Mouse (Mus musculus): ENCODE data around the gene Hmg20b. TPM values are rescaled to one million over a fixed set of nuclear protein-coding genes. Genes with fewer than 3 reads are reported as not detected.

Hmg20b gene
- polyA plus RNA-seq, 1 experiment from 2014 or later = 27.1 TPM

GRCm38 (mm10) chr10:81323791-81324530 lies 26.3 kb downstream of the Hmg20b start:
- Histone ChIP-seq H3K27ac (no peak overlapping the region), H3K36me3 (peaks cover 54% of the 10 kb centered on the region), H3K9ac (no peak overlapping the region; the same call in 1 of the 2 replicates), H3K27me3 (no peaks in the 10 kb centered on the region), H3K9me3 (replicated peaks) (no peaks in the 10 kb centered on the region), H3K4me2 (no peak overlapping the region), H3K4me1 (replicated peaks) (peaks cover 63% of the 10 kb centered on the region), H3K4me3 (replicated peaks) (no peak overlapping the region)
- no peak for ATAC-seq (ENCODE audit: low read depth)
- DNase-seq = no peak
- 95% methylated on average over 18 of the region's 18 CpGs for WGBS (ENCODE audit: insufficient replicate concordance)

- peaks cover 64% of the 10 kb centered on the region for H3K4me1 ChIP-seq (replicated peaks)
- H3K9ac ChIP-seq = no peak overlapping the region; the same call in 1 of the 2 replicates
- WGBS (ENCODE audit: insufficient replicate concordance) = 89% methylated on average over 23 of the region's 23 CpGs
- H3K27ac ChIP-seq = no peak overlapping the region
- H3K36me3 ChIP-seq = peaks cover 61% of the 10 kb centered on the region
- no peaks in the 10 kb centered on the region for H3K27me3 ChIP-seq
- DNase-seq = no peak
- peak overlapping the region; percentile 99 for H3K4me3 ChIP-seq (replicated peaks)
- no peak for ATAC-seq (ENCODE audit: low read depth)
- no peak overlapping the region for H3K4me2 ChIP-seq
- H3K9me3 ChIP-seq (replicated peaks) = no peaks in the 10 kb centered on the region
Observed at GRCm38 (mm10) chr10:81323141-81323775, 27.0 kb downstream of the Hmg20b start.

DNA sequence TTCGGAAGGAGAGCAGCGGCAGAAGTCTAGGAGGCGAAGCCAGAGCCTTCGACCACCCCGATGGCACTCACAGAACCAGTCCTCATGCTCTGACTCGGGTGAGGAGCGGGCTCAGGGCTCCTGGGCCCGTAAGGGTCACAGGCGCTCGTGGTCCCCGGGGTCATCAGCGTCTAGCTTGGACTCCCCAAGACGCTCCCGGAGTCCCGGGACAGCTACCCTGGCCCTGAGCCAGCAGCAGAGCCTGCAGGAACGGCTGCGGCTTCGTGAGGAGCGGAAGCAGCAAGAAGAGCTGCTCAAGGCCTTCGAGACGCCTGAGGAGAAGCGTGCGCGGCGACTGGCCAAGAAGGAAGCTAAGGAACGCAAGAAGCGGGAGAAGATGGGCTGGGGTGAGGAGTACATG lies 27.8 kb downstream of the Hmg20b start:
- DNase-seq (no peak), ATAC-seq (ENCODE audit: low read depth) (no peak)
- peaks cover 69% of the 10 kb centered on the region for H3K36me3 ChIP-seq
- WGBS (ENCODE audit: insufficient replicate concordance) = 94% methylated on average over 27 of the region's 27 CpGs
- no peaks in the 10 kb centered on the region for H3K27me3 ChIP-seq
- H3K4me1 ChIP-seq (replicated peaks) = peaks cover 64% of the 10 kb centered on the region
- peak overlapping the region; percentile 78; the same call in 1 of the 2 replicates for H3K27ac ChIP-seq
- H3K4me3 ChIP-seq (replicated peaks) = peak overlapping the region; percentile 99
- no peaks in the 10 kb centered on the region for H3K9me3 ChIP-seq (replicated peaks)
- peak overlapping the region; percentile 97 for H3K9ac ChIP-seq
- peak overlapping the region; percentile 95 for H3K4me2 ChIP-seq

DNA sequence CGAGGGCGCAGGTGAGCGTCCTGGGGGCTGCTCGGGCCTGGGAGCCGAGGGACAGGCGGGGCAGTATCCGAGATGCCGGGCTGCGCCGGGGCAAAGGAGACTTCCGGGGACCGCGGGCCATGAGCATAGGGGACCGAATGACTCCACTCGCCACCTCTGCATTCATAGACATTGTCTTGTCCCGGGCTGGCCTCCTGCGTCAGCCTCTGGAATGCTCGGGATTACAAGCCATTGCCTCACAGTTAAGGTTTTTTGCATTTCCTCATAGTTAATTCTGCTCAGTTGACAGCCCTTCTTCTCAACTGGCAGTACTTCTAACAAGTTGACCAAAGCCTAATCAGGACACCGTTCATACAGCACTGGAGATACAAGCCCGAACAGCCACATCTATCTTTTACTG lies 28.8 kb downstream of the Hmg20b start:
- DNase-seq (no peak), ATAC-seq (ENCODE audit: low read depth) (no peak)
- Histone ChIP-seq H3K9me3 (replicated peaks) (no peaks in the 10 kb centered on the region), H3K27ac (peak overlapping the region; percentile 78), H3K9ac (peak overlapping the region; percentile 97), H3K4me1 (replicated peaks) (peaks cover 64% of the 10 kb centered on the region), H3K4me2 (peak overlapping the region; percentile 95), H3K36me3 (peaks cover 59% of the 10 kb centered on the region), H3K4me3 (replicated peaks) (peak overlapping the region; percentile 99), H3K27me3 (no peaks in the 10 kb centered on the region)
- WGBS (ENCODE audit: insufficient replicate concordance) = 1% methylated on average over 20 of the region's 20 CpGs

DNA sequence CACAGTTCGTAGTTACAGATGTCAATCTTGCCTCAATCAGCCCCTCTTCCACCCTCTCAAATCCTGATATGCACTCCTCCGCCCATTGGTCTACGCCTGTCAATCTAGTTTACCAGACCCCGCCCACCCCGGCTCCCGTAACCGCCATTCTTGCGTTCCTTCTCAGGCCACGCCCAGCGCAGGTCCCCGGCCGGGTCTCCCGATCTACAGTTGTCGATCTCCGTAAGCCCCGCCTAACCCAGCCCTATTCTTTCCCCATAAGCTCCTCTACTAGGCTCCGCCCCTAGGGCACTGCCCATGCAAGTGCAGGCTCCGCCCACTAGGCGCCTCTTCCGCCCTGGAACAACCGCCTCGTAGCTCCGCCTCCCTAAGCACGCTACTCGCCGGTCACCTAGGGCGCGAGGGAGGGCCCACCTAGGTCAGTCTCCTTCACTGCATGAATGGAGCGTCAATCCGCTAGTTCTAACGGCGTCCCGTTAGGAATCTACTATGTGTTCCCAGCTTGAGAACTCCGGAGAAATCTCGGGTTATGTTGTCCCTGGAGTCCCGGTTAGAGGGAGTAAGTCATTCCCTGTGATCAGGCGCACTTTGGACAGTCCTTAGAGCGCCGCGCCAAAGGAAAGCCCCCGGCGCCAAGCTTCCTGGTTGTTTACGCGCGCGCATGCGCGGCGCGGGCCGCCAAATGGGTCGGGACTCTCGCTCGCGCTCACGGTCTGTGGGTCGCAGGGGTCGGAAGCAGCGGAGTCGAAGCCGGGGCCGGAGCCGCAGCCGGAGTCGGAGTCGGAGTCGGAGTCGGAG lies 29.5 kb downstream of the Hmg20b start, which contains the start of gene Cactin:
Gene Cactin (plus strand): TSS at position 554 of the 798 bp plus-strand sequence.
- ATAC-seq (ENCODE audit: low read depth) (peak; percentile 85), DNase-seq (peak; percentile 100)
- peak within 1 kb of the TSS; percentile 99 for H3K4me3 ChIP-seq (replicated peaks)
- H3K36me3 ChIP-seq = peaks cover 59% of the 10 kb centered on the region
- no peaks in the 10 kb centered on the region for H3K9me3 ChIP-seq (replicated peaks)
- peak within 1 kb of the TSS; percentile 95 for H3K4me2 ChIP-seq
- WGBS (ENCODE audit: insufficient replicate concordance) = under 1% methylated on average over 68 of the region's 68 CpGs
- H3K9ac ChIP-seq = peak within 1 kb of the TSS; percentile 97
- no peaks in the 10 kb centered on the region for H3K27me3 ChIP-seq
- peaks cover 64% of the 10 kb centered on the region for H3K4me1 ChIP-seq (replicated peaks)
- peak within 1 kb of the TSS; percentile 90 for H3K27ac ChIP-seq

DNA sequence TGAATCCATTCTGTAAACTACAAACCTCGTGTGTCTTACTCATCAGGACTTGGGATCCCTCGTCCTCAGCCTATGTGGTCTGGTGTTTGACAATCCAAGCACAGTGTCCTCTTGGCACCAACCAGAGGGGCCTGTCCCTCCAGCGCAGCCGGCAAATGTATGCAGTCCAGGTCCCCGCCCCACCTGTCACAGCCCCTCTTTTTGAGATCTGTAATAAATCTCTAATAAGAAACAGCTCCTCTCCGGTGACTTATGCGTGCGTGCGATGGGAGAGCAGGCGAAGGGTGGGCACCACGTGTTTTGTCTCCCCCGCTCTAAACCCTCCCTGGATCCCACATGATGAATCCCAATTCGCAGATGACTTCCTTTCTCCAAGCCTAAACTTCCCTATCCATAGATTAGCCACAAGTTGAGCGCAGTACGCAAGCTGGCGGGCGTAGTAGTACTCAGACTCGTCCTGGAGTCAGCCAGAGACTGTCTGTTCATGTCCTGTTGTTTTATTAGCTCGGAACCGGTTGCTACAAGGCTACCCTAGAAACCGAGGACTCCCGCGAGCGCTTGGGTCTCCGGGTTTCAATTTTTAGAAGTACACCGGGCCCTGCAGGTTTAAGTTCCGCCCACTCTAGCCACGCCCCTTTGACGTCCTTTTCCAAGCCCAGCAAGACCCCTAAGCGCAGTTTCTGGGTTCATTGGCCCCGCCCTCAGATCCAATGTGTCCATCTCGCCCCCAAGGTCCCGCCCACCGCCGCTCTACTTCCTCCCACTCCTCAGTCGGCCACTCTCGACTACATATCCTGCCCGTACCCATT lies 30.3 kb downstream of the Hmg20b start:
- peaks cover 59% of the 10 kb centered on the region for H3K36me3 ChIP-seq
- peak overlapping the region; percentile 99 for H3K4me3 ChIP-seq (replicated peaks)
- no peaks in the 10 kb centered on the region for H3K9me3 ChIP-seq (replicated peaks)
- DNase-seq = peak; percentile 96
- peak overlapping the region; percentile 90 for H3K27ac ChIP-seq
- H3K4me2 ChIP-seq = peak overlapping the region; percentile 95
- no peaks in the 10 kb centered on the region for H3K27me3 ChIP-seq
- H3K9ac ChIP-seq = peak overlapping the region; percentile 80
- ATAC-seq (ENCODE audit: low read depth) = no peak
- under 1% methylated on average over 38 of the region's 38 CpGs for WGBS (ENCODE audit: insufficient replicate concordance)
- peaks cover 67% of the 10 kb centered on the region for H3K4me1 ChIP-seq (replicated peaks)

DNA sequence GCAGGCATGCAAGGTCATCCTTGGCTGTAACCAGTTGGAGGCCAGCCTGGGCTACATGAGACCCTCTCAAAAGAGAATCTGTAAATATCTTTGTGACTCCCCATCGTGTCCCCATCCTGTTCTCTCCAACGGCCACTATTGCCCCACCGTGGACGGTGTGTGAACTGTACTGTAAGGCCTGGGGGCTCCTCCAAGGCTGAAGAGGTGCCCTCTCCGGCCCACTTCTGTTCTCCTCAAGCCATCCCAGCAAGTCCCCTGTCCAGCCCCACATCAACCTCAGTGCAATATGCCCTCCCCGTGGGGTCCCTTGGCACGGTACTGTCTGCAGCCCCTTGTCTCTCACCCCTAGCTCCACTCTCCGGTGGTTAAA lies 31.0 kb downstream of the Hmg20b start:
- WGBS (ENCODE audit: insufficient replicate concordance) = 39% methylated on average over 8 of the region's 8 CpGs
- Histone ChIP-seq H3K9ac (peak overlapping the region; percentile 80), H3K27ac (peak overlapping the region; percentile 90), H3K4me1 (replicated peaks) (peaks cover 67% of the 10 kb centered on the region), H3K4me2 (peak overlapping the region; percentile 95), H3K36me3 (peaks cover 59% of the 10 kb centered on the region), H3K9me3 (replicated peaks) (no peaks in the 10 kb centered on the region), H3K4me3 (replicated peaks) (peak overlapping the region; percentile 99), H3K27me3 (no peaks in the 10 kb centered on the region)
- ATAC-seq (ENCODE audit: low read depth) (no peak), DNase-seq (no peak)

DNA sequence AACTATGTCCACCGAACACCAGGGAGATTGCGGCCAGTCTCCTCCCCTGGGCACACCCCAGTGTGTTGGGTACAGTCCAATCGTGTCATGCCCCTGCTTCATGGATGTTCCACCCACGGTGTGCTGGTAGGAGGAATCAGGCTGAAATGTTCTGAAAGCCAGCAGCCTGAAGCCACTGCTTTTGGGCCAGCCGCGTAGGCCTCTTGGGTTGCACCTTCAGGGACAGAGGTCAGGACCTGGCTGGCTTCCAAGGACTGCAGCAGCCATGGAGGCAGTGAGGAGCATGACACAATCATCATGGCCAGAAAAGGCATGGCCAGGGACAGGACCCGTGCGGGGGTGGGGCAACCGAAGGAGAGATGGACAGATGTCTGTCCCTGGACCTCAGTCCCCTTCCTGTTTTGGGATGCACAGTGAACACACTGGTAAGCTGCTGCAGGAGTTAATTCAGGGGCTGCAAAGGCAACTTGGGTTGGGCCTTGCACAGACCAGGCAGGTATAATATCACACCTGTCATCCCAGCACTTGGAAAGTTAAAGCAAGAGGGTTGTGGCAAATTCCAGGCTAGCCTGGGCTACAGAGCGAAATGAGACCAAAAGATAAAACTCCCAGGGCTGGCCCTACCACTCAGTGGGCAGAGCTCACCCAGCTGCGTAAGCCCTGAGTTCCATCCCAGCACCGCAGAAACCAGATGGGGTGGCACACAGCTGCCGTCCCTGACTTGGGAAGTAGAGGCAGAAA lies 31.5 kb downstream of the Hmg20b start:
- Histone ChIP-seq H3K4me3 (replicated peaks) (peak overlapping the region; percentile 99; the same call in 1 of the 2 replicates), H3K4me1 (replicated peaks) (peaks cover 66% of the 10 kb centered on the region), H3K27me3 (no peaks in the 10 kb centered on the region), H3K27ac (peak overlapping the region; percentile 90), H3K4me2 (peak overlapping the region; percentile 95), H3K9ac (peak overlapping the region; percentile 80), H3K9me3 (replicated peaks) (no peaks in the 10 kb centered on the region), H3K36me3 (peaks cover 59% of the 10 kb centered on the region)
- WGBS (ENCODE audit: insufficient replicate concordance) = 78% methylated on average over 13 of the region's 13 CpGs
- ATAC-seq (ENCODE audit: low read depth) = no peak
- DNase-seq = no peak

- H3K9ac ChIP-seq = peak overlapping the region; percentile 59
- 14% methylated on average over 20 of the region's 20 CpGs for WGBS (ENCODE audit: insufficient replicate concordance)
- H3K4me3 ChIP-seq (replicated peaks) = peak overlapping the region; percentile 38
- H3K27me3 ChIP-seq = no peaks in the 10 kb centered on the region
- H3K4me1 ChIP-seq (replicated peaks) = peaks cover 56% of the 10 kb centered on the region
- no peak for ATAC-seq (ENCODE audit: low read depth)
- peaks cover 59% of the 10 kb centered on the region for H3K36me3 ChIP-seq
- H3K9me3 ChIP-seq (replicated peaks) = no peaks in the 10 kb centered on the region
- peak; percentile 60 for DNase-seq
- H3K27ac ChIP-seq = peak overlapping the region; percentile 53
- peak overlapping the region; percentile 67 for H3K4me2 ChIP-seq
Observed at GRCm38 (mm10) chr10:81317273-81317672, 33.0 kb downstream of the Hmg20b start.
